Mouse (Mus musculus) monocyte, adult 5-6 weeks (primary cell): ENCODE results near the gene Paxip1. TPM values are rescaled to one million over a fixed set of nuclear protein-coding genes. Genes with fewer than 3 reads are reported as not detected.

Experiments
- ATAC-seq: fragments of 153-309, 156-312 bp; replicated peaks from 2 replicates; pipeline ENCODE4 v1.8.0; 2017; ENCODE audit warnings: mild to moderate bottlenecking; ENCODE audit not compliant: low TSS enrichment, insufficient number of reproducible peaks, severe bottlenecking, poor library complexity, low FRiP score
- total RNA-seq: library from RNA; stranded (forward); fragments of 200-1000, 200-491, 200-594 nt; gene quantifications from 3 replicates; pipeline ENCODE4 v1.2.3, GENCODE M21; 2017

Gene Paxip1
- 20.1 to 24.7 TPM (median 24.5 TPM) in 3 replicates for total RNA-seq

DNA sequence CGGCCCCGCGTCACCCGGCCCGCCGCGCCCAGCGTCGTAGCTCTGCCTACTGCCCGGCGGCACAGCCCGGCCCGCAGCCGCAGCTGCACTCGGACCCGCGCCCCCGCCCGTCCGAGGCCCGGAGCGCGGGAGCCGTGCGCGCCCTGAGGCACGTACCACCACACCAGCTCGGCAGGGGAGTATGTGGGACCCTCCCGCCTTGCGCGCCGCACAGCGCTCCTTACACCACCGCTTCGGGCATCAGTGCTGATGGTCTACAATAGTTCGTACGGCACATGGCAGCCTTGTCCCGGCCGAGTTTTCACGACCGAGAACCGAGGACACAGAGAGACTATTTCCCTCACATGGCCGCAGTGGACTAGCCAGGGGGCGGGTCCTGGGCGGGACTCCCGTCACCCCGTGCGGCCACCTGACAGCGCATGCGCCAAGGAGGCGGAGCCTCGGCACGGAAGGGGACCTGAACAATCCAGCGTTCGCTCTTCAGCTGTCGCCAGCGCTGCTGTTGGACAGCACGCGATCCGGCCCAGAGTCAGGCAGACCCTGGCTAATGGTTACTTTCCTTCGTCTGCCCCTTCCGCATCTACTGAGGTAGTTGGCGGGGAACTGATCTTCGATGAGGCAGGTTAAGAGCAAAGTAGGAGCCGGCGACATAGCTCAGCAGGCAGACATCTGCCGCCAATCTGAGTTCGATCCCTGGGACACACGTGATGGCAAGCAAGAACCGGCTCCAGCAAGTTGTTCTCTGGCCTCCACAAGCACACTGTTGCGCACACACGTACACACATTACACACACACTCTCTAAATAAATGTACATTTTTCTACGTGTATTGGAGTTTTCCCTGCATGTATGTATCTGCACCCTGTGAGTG is at the start of gene Paxip1:
Gene Paxip1 (minus strand): TSS at position 389 of the 870 bp plus-strand sequence.
- peak; percentile 72 for ATAC-seq

DNA sequence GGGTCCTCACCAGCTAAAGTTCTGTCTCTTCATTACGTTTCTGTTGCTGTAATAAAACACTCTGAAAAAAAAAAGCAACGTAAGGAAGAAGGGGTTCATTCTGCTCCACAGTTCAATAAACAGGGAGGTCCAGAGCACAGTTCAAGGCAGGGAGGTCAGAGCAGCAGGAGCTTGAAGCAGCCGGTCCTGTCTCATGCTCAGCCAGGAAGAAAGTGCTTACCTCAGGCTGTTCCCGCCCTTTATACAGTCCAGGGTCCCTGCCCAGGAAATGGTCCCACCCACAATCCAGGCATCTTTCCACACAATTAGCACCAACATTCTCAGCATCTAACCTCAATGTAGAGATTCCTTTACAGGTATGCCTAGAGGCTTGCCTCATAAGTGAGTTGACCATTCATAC is 46.6 kb upstream of the Paxip1 start:
- no peak for ATAC-seq

DNA sequence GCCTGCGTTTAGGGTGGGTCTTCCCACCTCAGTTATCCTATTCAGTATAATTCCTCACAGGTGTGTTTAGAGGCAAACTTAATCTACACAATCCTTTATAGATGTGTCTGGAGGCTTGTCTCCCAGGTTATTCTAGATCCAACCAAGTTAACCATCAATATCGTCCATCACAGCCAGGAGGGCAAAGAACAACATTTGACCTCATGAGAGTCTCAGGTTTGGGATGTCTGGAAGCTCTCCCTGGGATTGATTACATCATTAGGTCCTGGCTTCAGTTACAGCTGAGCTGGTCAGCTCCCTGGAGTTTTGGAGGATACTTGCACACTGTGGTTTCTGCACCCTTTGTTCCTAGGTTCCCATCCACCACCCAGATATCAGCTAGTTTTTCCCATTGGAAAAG is 43.6 kb upstream of the Paxip1 start:
- ATAC-seq: no peak

DNA sequence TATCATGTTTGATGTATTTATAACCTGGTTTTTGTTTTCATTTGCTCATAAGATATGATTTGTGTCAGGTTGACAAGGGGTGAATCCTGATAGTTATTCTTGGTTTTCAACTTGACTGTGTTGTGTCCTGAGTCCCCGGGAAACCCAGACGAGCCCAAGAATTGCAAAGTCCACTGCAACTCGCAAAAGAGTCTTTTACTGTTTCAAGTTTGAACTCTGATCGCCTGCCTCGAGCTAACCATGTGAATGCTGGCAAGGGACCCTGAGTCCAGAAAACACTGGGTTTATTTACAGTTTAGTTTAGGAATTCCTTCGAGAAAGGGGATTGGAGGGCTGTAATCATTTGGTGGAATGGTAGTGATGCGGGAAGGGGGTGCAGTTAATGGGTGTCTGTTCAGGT is 36.5 kb upstream of the Paxip1 start:
- no peak for ATAC-seq

DNA sequence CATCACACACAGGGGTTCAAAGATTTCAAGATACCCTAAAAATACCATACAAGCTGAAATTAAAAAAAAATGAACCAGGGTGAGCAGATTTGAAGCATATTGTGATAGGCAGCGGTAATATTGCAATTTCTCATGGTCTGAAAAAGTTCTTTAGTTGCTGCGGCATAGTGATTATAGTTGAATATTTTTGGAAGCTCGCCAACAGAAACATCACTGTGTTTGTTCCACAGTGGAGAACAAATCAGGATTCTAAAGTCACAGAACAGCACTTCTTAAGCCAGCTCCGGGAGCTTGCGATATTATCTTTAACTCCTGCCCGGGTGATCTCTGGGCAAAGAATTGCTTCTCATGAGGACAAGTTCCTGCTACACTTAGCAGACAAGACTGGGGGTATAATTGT is 29.7 kb upstream of the Paxip1 start:
- ATAC-seq: no peak

DNA sequence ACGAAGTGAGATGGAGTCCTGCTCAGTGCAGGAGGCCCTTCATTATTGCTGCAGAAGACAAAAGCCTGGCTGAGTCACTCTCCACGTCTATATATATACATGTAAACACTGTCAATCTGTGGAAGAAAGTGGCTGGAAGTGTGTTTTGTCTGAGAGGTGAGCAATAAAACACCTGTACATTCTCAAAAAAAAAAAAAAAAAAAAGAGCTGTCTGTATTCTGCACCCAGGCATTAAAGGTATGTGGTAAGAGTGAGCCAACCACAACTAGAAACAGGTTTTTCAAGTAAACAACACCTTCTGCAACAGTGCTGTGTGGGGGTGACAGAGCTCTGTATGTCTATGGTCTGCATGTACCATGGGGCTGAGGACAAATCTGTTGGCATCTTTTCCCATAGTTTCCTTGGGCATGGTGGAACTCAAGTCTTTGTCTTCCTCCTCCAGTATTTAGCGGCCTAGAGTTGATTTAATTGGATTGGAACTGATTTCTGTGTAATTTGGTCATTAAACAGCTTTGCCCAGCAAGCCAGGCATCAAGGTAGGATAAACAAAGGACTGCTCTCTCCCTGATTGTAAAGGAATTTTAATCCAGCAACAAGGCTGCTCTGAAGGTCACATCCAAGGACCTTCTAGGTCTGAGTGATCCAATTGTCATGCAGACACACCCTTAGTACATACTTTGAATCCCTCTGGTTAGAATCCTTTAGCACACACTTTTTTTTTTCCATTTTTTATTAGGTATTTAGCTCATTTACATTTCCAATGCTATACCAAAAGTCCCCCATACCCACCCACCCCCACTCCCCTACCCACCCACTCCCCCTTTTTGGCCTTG is 27.6 kb upstream of the Paxip1 start:
- no peak for ATAC-seq

DNA sequence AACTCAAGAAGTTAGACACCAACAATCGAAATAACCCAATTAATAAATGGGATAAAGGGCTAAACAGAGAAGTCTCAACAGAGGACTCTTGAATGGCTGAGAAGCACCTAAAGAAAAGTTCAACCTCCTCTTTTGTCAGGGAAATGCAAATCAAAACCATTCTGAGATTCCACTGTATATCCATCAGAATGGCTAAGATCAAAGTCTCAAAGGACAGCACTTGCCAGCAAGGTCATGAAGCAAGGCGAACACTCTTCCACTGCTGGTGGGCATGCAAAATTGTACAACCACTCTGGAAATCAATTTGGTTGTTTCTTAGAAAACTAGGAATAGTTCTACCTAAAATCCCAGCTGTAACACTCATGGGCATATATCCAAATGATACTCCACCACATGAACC is 22.8 kb upstream of the Paxip1 start:
- no peak for ATAC-seq

DNA sequence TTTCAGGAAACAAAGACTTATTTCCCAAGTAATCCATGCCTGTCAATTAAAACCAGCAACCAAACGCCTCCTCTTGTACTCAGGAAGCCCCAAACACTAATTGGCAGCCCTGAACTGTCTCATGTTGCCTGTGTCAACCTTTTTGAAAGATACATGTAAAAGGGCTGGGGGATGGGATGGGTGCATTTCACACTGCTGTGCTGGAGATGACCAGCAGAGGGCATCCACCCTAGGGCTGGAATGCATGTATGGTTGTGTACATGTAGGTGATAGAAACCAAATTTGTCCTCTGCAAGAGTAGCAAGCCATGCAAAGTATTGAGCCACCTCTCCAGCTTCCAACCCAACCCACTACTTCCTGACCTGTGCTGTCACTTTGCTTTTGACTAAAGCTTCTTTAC is 2.4 kb upstream of the Paxip1 start:
- ATAC-seq: peak; percentile 45; the same call in 1 of the 2 replicates

DNA sequence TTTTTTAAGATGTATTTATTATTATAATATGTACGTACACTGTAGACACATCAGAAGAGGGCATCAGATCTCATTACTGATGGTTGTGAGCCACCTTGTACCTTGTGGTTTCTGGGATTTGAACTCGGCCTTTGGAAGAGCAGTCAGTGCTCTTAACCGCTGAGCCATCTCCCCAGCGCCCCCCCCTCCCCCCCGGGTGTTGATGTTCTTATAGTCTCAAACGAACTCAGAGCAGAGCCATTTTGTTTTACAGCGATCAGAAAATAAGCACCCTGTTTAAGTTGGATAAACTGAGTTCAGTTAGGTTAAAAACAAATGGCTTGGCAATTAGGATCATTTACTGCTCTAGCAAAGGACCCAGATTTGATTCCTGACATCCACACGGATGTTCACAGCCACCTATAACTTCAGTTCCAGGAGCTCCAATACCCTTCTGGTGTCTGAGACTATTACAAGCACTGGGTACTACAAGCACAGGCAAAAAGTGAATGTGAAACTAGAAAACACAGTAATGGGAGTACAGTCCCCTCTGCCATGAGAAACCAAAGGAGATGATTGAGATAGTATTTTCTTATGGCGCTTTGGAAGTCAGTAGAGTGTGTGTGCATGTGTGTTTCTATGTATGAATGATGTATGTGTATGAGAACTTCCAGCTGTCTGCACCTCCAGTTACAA is 1.2 kb upstream of the Paxip1 start:
- no peak for ATAC-seq

DNA sequence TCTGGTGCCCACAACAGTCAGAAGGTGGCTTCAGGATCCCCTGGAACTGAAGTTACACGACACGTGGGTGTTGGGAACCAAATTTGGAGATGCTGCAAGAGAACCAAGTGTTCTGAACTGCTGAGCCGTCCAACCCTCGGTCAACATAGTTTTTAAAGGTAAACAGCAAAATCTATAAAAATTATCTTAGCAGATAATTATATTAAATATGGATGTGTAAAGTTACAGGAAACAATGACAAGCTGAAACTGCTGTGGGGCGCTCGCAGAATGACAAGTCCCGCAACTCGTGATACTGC is 631 bp upstream of the Paxip1 start:
- ATAC-seq: 0 out of 2 replicates have a peak, but pooled peaks have one; percentile 0

DNA sequence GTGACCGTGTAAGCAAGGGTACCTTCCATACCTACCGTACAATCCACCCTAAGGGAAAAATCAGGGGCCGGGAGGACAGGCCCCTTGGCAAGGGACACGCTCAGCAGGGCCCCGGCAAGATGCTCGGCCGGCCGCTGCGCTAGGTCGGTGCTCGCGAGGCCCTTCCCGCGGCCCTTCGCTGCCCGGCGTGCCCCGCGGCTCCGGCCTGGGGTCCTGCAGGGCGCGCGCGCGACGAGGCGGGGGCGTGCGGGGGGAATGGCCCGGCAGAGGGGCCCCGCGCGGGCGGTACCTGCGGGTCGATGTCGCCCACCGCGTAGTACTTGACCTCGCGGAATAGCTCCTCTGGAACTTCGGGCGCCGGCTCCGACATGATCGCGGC is 592 bp downstream of the Paxip1 start:
- ATAC-seq: no peak

DNA sequence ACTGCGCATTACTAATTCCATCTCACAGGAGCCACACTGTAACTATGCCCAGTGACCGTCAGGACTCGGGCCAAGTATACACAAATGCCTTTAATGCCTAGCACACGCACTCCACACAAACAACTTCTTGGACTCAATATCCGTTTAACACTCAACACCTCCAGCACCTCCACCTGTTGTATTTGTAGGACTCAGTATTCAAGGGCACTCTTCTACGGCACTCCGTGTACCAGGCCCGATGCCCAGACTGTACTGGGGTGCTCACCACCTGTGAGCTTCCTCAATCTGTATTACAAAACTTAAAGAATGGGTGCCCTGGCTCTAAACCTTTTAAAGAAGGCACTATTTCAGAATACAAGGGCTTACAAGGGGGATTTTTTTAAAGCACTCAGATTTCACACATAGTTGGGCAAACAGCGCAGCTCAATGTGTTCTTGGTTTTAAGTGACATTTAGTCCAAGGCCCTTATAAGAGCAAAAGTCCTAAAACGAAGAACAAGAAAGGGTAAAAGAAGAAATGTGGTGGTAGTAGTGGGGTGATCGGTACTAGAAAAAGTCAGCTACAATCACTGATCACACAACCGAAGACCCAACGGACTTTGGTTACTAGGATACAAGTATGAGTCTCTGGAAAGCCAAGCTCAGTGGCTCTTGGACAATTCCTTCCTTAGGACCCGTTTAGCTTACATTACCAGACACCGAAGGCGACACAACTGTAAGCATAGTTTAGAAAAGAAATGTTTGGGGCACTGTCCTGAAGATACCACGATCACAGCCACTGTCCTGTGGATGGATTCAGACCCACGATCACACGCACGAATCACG is 1.2 kb downstream of the Paxip1 start:
- ATAC-seq: no peak

DNA sequence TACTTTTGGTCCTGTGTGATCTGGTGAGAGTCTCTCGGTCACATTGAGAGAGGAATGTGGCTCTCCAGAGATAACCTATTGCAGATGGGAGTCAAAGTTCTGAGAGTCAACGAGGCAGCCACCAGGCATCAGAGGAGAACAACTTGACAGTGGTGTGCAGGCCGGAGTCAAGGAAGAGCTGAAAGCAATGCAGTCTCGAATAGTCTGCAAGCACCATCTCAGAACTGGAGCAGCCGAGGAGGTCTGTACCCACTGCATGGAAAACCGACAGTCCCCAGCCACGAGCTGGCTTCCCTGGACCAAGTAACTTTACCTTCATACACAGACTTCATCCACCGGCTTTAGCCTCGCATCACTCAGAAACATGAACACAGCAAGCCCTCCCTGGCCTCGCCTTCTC is 1.9 kb downstream of the Paxip1 start:
- no peak for ATAC-seq

DNA sequence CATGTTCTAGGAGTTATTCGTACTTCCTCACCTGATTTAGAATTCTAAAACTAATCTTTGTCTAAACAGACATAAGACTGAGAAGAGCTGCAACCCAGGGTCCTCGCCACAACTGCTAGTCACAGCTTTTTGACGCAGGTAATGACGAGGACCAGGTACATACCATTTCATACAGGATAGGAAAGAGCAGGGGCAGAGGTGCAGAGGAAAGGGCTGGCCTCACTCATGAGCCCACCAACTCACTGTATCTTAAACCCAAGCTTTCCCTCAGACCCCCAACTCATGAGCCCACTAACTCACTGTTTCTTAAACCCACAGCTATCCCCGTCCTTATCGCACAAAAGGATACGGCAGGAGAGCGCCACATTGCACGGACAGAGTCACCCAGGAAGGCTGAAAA is 8.1 kb downstream of the Paxip1 start:
- no peak for ATAC-seq

DNA sequence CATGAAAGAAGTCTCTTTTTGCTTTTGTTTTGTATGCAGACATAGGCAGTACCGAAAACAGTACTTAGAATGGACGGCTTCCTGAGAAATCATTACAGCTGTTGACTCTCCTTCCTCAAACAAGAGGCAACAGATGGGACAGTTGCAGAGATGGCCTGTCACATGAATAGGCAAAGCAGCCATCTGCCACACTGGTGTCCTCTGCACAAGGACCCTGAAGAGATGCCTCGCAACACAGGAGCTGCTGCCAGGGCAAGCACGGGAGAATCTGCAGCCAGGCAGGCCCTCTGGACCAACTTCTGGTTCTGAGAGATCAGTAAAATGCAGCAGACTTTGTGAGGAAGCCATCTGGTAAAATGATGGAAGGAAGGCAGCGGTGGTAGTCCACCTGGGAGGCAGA is 23.5 kb downstream of the Paxip1 start:
- ATAC-seq: no peak

DNA sequence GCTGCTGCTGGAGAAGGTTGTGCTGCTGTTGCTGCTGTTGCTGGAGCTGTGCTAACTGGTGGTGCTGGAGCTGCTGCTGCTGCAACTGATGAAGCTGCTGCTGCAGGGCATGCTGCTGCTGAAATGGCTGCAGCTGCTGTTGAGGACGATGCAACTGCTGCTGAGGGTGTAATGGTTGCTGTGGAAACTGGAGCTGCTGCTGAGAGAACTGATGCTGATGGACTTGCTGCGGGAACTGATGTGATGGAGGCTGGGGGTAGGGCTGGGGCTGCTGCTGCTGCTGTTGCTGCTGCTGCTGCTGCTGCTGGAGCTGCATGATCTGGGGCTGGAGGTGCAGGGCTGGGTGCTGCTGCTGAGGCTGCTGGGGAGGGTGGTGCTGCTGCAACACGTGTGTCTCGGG is 25.7 kb downstream of the Paxip1 start:
- ATAC-seq: no peak

DNA sequence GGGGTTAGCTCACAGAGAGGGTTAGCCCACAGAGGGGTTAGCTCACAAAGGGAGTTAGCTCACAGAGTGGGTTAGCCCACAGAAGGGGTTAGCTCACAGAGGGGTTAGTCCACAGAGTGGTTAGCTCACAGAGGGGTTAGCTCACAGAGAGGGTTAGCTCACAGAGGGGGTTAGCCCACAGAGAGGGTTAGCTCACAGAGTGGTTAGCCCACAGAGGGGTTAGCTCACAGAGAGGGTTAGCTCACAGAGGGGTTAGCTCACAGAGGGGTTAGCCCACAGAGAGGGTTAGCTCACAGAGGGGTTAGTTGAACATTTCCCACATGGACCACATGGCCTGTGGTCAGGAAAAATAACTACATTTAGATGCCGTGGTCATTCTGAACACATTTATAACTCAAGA is 46.5 kb downstream of the Paxip1 start:
- no peak for ATAC-seq

DNA sequence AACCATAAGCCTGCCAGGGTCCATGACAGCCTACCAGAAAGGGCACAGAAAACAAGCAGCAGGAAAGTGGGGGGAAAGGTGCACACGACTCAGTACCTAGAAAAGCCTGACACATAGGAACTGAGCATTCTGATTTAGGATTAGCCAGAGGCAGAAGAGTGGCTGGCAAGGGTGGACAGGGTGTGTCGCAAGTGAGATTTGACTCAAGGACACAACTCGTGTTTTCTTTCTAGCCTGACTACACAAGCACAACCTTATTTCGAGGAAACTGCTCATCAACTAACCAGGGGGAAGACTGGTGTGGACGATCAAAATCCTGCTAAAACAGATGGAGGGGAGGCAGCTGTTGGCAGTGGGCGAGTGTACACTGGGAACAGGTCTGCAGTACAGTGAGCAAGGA is 52.3 kb downstream of the Paxip1 start:
- ATAC-seq: no peak

DNA sequence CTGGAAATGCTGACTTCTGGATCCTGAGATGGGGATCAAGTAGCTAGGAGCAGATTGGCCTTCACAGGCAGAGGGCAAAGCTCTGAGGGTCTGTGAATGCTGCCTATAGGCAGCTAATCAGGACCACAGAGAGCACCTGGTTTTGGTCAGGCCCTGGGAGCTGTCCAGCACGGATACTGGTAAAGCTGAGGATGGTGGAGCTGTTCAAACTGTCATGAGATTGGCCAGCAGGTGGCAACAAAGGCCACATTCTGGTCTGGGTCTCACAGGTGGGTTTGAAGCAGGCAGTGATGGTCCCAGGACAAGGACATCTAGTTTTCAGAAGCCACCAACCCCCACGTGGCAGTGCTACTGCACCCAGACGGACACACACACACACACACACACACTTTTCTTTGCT is 54.3 kb downstream of the Paxip1 start:
- ATAC-seq: no peak
